Mouse (Mus musculus) heart, embryonic 14.5 days (tissue): ENCODE data around the gene Hdhd5. TPM values are rescaled to one million over a fixed set of nuclear protein-coding genes. Genes with fewer than 3 reads are reported as not detected.
A peak's percentile ranks its signal among the peaks of the same experiment; 100 is the strongest.

ENCODE experiments used
- ATAC-seq: fragments of 200-750 bp; cut with Nextera tagmentation; 2 replicates; pipeline ENCODE4 v1.8.0; 2017; ENCODE audit warnings: low read depth, moderate TSS enrichment; ENCODE audit not compliant: insufficient number of reproducible peaks, insufficient read depth, low FRiP score
- H3K27ac ChIP-seq, 2 experiments: fragments of 200-500 bp in 1 of 2; fragments of 300-500 bp in 1 of 2; sonication (generic) in 1 of 2; replicated peaks in 1 of 2; 2 replicates each; pipeline ENCODE4 v1.5.1; 2012 to 2014; ENCODE audit warnings: low read depth in 2 of 2, low read length in 2 of 2, control low read depth in 1 of 2, mild to moderate bottlenecking in 1 of 2, mixed read lengths in 1 of 2; ENCODE audit not compliant: control insufficient read depth in 1 of 2, insufficient read depth in 1 of 2
- H3K27me3 ChIP-seq: fragments of 300-500 bp; sonication (generic); 2 replicates; pipeline ENCODE4 v1.6.1; 2014; ENCODE audit warnings: mild to moderate bottlenecking, low read length, control low read depth; ENCODE audit not compliant: control insufficient read depth, insufficient read depth
- H3K36me3 ChIP-seq: fragments of 300-500 bp; sonication (generic); 2 replicates; pipeline ENCODE4 v1.6.1; 2014; ENCODE audit warnings: mild to moderate bottlenecking, control low read depth, low read length, mixed read lengths; ENCODE audit not compliant: control insufficient read depth, insufficient read depth
- H3K4me1 ChIP-seq, 2 experiments: fragments of 200-500 bp in 1 of 2; fragments of 300-500 bp in 1 of 2; sonication (generic) in 1 of 2; 2 replicates each; pipeline ENCODE4 v1.6.1; 2012 to 2014; ENCODE audit warnings: low read length in 2 of 2, control low read depth in 1 of 2, mixed read lengths in 1 of 2; ENCODE audit not compliant: control insufficient read depth in 2 of 2, insufficient read depth in 2 of 2
- H3K4me2 ChIP-seq: fragments of 300-500 bp; sonication (generic); 2 replicates; pipeline ENCODE4 v1.6.1; 2014; ENCODE audit warnings: mild to moderate bottlenecking, low read length
- H3K4me3 ChIP-seq, 2 experiments: fragments of 200-500 bp in 1 of 2; fragments of 300-500 bp in 1 of 2; sonication (generic) in 1 of 2; 2 replicates each; pipeline ENCODE4 v1.5.1; 2012 to 2014; ENCODE audit warnings: low read length in 2 of 2, mild to moderate bottlenecking in 2 of 2, control low read depth in 1 of 2, low read depth in 1 of 2, moderate library complexity in 1 of 2; ENCODE audit not compliant: control insufficient read depth in 1 of 2, insufficient read depth in 1 of 2
- H3K9ac ChIP-seq: fragments of 300-500 bp; sonication (generic); 2 replicates; pipeline ENCODE4 v1.6.1; 2014; ENCODE audit warnings: mild to moderate bottlenecking, low read length
- H3K9me3 ChIP-seq: fragments of 300-500 bp; sonication (generic); 2 replicates; pipeline ENCODE4 v1.6.1; 2016; ENCODE audit warnings: low read length, control low read depth; ENCODE audit not compliant: control insufficient read depth
- WGBS: fragments of 180-500 bp; shearing (Covaris S2); extraction: QIAGEN DNeasy Blood & Tissue Kit; methylation state at CpG from one replicate; pipeline ENCODE4 v1.1.7; 2014; 5-methylcytosine and 5-hydroxymethylcytosine counted together
- polyA plus RNA-seq: library from polyadenylated mRNA; unstranded; fragments of >200 nt; fragmentation: Nextera tagmentation; extraction: Ambion mirVana; gene quantifications from 2 replicates; pipeline ENCODE4 v1.2.1, GENCODE M21; 2014

Gene Hdhd5
- polyA plus RNA-seq, 1 experiment from 2014 or later, result 14.1 TPM

- WGBS, result 21% methylated on average over 6 of the region's 6 CpGs
- 0 out of 2 replicates have a peak overlapping the region, but pooled peaks have one; percentile 28 for H3K9ac ChIP-seq
Observed at GRCm38 (mm10) chr6:120482756-120483155, 48.4 kb downstream of the Hdhd5 start.

DNA sequence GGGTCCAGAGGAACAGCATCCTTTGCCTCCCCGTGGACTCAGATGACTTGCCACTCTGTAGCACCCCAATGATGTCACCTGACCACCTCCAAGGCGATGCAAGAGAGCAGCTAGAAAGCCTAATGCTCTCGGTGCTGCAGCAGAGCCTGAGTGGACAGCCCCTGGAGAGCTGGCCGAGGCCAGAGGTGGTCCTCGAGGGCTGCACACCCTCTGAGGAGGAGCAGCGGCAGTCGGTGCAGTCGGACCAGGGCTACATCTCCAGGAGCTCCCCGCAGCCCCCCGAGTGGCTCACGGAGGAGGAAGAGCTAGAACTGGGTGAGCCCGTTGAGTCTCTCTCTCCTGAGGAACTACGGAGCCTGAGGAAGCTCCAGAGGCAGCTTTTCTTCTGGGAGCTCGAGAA, 49.1 kb downstream of the Hdhd5 start:
- Histone ChIP-seq H3K27ac (no peak overlapping the region), H3K4me1 (peaks cover 18 to 21% of the 10 kb centered on the region in 2 experiments), H3K4me2 (no peak overlapping the region), H3K27me3 (no peaks in the 10 kb centered on the region), H3K4me3 (no peak overlapping the region), H3K9ac (no peak overlapping the region), H3K9me3 (no peaks in the 10 kb centered on the region), H3K36me3 (peaks cover 10% of the 10 kb centered on the region; the same call in 1 of the 2 replicates)
- 91% methylated on average over 14 of the region's 14 CpGs for WGBS
- no peak for ATAC-seq

More at GRCm38 (mm10) chr6:120482756-120483155, 48.4 kb downstream of the Hdhd5 start:
- no peak for ATAC-seq
- Histone ChIP-seq H3K4me1 (peaks cover 18 to 21% of the 10 kb centered on the region in 2 experiments), H3K9me3 (no peaks in the 10 kb centered on the region), H3K27ac (peak overlapping the region; percentile 43 to 65; a peak in 3 of 4 replicates), H3K36me3 (peaks cover 10% of the 10 kb centered on the region; the same call in 1 of the 2 replicates), H3K27me3 (no peaks in the 10 kb centered on the region), H3K4me3 (no peak overlapping the region), H3K4me2 (peak overlapping the region; percentile 55)

DNA sequence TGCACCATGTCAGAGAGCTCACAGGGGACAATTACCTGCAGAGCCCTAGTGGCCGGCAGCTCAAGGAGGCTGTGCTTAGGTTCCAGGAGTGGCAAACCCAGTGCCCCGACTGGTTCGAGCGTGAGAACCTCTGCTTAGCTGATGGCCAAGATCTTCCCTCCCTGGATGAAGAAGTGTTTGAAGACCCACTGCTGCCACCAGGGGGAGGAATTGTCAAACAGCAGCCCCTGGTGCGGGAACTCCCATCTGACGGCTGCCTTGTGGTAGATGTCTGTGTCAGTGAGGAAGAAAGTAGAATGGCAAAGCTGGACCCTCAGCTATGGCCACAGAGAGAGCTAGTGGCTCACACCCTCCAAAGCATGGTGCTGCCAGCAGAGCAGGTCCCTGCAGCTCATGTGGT, 49.6 kb downstream of the Hdhd5 start:
- H3K27me3 ChIP-seq, result no peaks in the 10 kb centered on the region
- ATAC-seq, result no peak
- H3K4me3 ChIP-seq, result no peak overlapping the region
- no peak overlapping the region for H3K4me2 ChIP-seq
- H3K27ac ChIP-seq, result no peak overlapping the region
- H3K36me3 ChIP-seq, result peaks cover 10% of the 10 kb centered on the region; the same call in 1 of the 2 replicates
- H3K9me3 ChIP-seq, result no peaks in the 10 kb centered on the region
- 91% methylated on average over 6 of the region's 6 CpGs for WGBS
- peaks cover 18 to 21% of the 10 kb centered on the region in 2 experiments for H3K4me1 ChIP-seq
- no peak overlapping the region for H3K9ac ChIP-seq

DNA sequence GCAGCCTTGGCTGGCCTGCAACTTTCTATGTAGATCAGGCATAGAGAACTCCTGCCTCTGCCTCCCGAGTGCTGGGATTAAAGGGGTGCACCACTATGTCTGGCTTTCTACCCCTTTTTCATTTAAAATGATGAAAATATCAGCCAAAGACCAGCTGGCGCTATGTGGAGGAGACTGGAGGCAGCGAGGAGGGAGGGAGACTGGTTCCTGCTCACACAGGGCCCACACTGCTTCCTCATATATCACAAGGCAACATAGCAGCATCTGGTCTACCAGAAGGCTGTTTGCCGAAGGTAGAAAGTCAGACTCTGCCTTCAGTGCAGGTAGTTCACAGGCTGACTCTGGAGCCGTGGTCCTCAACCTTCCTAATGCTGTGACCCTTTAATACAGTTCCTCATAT, 50.8 kb downstream of the Hdhd5 start:
- 86% methylated on average over 5 of the region's 5 CpGs for WGBS
- H3K9ac ChIP-seq, result no peak overlapping the region
- peaks cover 10% of the 10 kb centered on the region; the same call in 1 of the 2 replicates for H3K36me3 ChIP-seq
- H3K27ac ChIP-seq, result no peak overlapping the region
- H3K4me1 ChIP-seq, result peaks cover 13 to 17% of the 10 kb centered on the region in 2 experiments
- H3K4me2 ChIP-seq, result no peak overlapping the region
- no peaks in the 10 kb centered on the region for H3K9me3 ChIP-seq
- no peaks in the 10 kb centered on the region for H3K27me3 ChIP-seq
- no peak for ATAC-seq
- H3K4me3 ChIP-seq, result no peak overlapping the region

DNA sequence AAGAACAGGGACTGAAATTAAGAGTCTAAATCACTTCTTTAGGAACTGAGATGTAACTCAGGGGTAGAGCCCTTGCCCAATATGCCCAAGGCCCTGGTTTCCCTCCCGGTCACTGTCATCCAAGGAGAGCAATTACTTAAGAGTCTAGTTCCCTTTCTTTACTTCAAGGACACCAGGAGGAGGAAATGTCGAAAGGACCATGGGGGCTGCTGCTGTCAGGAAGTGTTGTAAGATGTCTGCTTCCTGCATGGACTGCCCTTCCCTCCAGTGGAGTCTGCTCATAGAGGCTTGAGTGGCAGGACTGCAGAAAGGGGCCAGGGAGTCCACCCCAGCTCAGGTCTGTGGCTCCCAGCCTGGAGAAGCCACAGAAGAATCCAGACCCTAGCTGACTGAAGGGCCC, 51.8 kb downstream of the Hdhd5 start:
- Histone ChIP-seq H3K9ac (no peak overlapping the region), H3K36me3 (peaks cover 10% of the 10 kb centered on the region; the same call in 1 of the 2 replicates), H3K4me1 (peaks cover 7 to 9% of the 10 kb centered on the region in 2 experiments), H3K4me2 (no peak overlapping the region), H3K27me3 (no peaks in the 10 kb centered on the region), H3K9me3 (no peaks in the 10 kb centered on the region), H3K27ac (no peak overlapping the region), H3K4me3 (no peak overlapping the region)
- no peak for ATAC-seq
- 59% methylated on average over 2 of the region's 2 CpGs for WGBS

- H3K9me3 ChIP-seq, result no peaks in the 10 kb centered on the region
- H3K36me3 ChIP-seq, result peaks cover 10% of the 10 kb centered on the region; the same call in 1 of the 2 replicates
- H3K4me1 ChIP-seq, result peaks cover 23 to 28% of the 10 kb centered on the region in 2 experiments
- H3K4me3 ChIP-seq, result no peak overlapping the region
- WGBS, result 85% methylated on average over 8 of the region's 8 CpGs
- no peak for ATAC-seq
- no peaks in the 10 kb centered on the region for H3K27me3 ChIP-seq
- no peak overlapping the region for H3K27ac ChIP-seq
- H3K4me2 ChIP-seq, result no peak overlapping the region
- H3K9ac ChIP-seq, result no peak overlapping the region
Observed at GRCm38 (mm10) chr6:120475288-120475687, 55.8 kb downstream of the Hdhd5 start.

- Histone ChIP-seq H3K36me3 (0 out of 2 replicates have a peak, but pooled peaks cover 5% of the 10 kb centered on the region), H3K27me3 (no peaks in the 10 kb centered on the region), H3K9me3 (no peaks in the 10 kb centered on the region), H3K4me1 (peaks cover 27 to 37% of the 10 kb centered on the region in 2 experiments), H3K4me3 (no peak overlapping the region), H3K9ac (no peak overlapping the region), H3K27ac (no peak overlapping the region), H3K4me2 (no peak overlapping the region)
- no peak for ATAC-seq
- 56% methylated on average over 5 of the region's 5 CpGs for WGBS
Observed at GRCm38 (mm10) chr6:120473427-120473826, 57.7 kb downstream of the Hdhd5 start.
